Mouse (Mus musculus) liver, embryonic 14.5 days (tissue): ENCODE data around the gene Klra5.
"Not testable (repeated sequence)": the region's sequence is repeated elsewhere in the genome, so short reads cannot be mapped to it uniquely, and the experiment has no call there.

Experiments used
- CTCF ChIP-seq: IDR thresholded peaks from 2 replicates; pipeline ENCODE4 v1.5.1; 2016; ENCODE audit warnings: antibody characterized with exemption, low read depth, control low read depth
- EP300 ChIP-seq: IDR thresholded peaks from 2 replicates; pipeline ENCODE4 v1.6.1; 2016; ENCODE audit warnings: antibody characterized with exemption, low read depth

DNA sequence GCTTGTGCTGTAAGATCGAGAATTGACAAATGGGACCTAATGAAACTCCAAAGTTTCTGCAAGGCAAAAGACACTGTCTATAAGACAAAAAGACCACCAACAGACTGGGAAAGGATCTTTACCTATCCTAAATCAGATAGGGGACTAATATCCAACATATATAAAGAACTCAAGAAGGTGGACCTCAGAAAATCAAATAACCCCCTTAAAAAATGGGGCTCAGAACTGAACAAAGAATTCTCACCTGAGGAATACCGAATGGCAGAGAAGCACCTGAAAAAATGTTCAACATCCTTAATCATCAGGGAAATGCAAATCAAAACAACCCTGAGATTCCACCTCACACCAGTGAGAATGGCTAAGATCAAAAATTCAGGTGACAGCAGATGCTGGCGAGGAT, 55.1 kb downstream of the Klra5 start, which contains the start of gene Gm17631:
- TF ChIP-seq CTCF, EP300: not testable (repeated sequence)
